Mouse (Mus musculus) stomach, postnatal 0 days (tissue): ENCODE measurements at regions not wholly inside any gene's neighbourhood (a gene's known extent, or its start where the extent isn't known, plus 50 kb on each side); places are given as distances from the start of the nearest gene placed in this dataset.

Experiments used
- CTCF ChIP-seq: IDR thresholded peaks from 2 replicates; pipeline ENCODE4 v1.5.1; 2016; ENCODE audit warnings: antibody characterized with exemption, low read depth, mild to moderate bottlenecking, moderate library complexity
- EP300 ChIP-seq: optimal IDR thresholded peaks from 2 replicates; pipeline ENCODE3; 2016; ENCODE audit warnings: antibody characterized with exemption

- no peak for TF ChIP-seq CTCF
- no peak for TF ChIP-seq EP300
Measured at GRCm38 (mm10) chr16:95066687-95067086, 69.2 kb upstream of the Kcnj6 start.
